Mouse (Mus musculus) olfactory bulb, adult 2 months (tissue): ENCODE data around the gene Wdr13.

Experiments
- CTCF ChIP-seq: fragments of 200-500 bp; IDR thresholded peaks from 2 replicates; pipeline ENCODE4 v1.5.1; 2012; ENCODE audit warnings: low read depth, mild to moderate bottlenecking, low read length, moderate library complexity; ENCODE audit not compliant: insufficient read depth
- POLR2A ChIP-seq: fragments of 200-500 bp; IDR thresholded peaks from 2 replicates; pipeline ENCODE4 v1.6.1; 2012; ENCODE audit warnings: mild to moderate bottlenecking, low read depth, low read length, moderate library complexity; ENCODE audit not compliant: insufficient read depth

DNA sequence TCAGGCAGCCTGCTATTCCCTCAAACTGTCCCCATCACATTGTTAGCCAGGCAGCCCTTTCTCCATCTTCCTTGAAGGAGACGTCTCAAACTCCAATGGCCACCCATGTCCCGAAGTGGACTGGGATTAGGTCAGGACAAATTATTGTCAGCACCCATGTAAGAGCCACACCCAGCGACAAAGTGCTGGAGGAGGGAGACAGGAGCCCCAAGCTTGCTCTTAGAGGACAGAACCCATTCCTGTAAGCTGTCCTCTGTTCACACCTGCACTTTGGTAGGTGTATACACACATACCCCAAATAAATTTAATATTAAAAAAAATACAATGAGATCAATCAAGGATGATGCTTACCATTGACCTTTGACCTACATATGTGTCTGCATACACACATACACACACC, 57.6 kb downstream of the Wdr13 start:
- TF ChIP-seq CTCF (no peak), POLR2A (no peak)
